Mouse (Mus musculus) monocyte, adult 5-6 weeks (primary cell): ENCODE data around the gene Trpc4ap. TPM values are rescaled to one million over a fixed set of nuclear protein-coding genes. Genes with fewer than 3 reads are reported as not detected.

Experiments used
- ATAC-seq: fragments of 153-309, 156-312 bp; replicated peaks from 2 replicates; pipeline ENCODE4 v1.8.0; 2017; ENCODE audit warnings: mild to moderate bottlenecking; ENCODE audit not compliant: low TSS enrichment, insufficient number of reproducible peaks, severe bottlenecking, poor library complexity, low FRiP score
- total RNA-seq: library from RNA; stranded (forward); fragments of 200-1000, 200-491, 200-594 nt; gene quantifications from 3 replicates; pipeline ENCODE4 v1.2.3, GENCODE M21; 2017

Trpc4ap gene
- total RNA-seq, 1 experiment from 2014 or later, result 116 TPM

DNA sequence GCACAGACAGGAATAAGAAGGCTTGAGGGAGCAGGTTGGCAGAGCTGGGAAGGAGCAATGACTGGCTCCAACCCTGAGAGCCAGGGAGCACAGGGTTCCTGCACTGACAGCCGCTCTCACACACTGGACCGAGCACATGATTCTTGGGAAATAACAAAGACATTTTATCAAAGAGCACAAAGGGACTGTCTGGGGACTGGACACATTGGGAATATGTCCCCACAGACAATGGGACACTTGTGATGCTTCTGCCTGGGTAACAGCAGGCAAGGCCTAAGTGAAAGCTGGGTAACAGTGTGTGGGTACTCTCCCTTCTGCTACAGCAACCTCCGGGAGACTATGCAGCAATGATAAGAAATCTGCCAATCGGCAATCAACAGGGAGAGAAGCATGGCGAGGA is 29.8 kb downstream of the Trpc4ap start:
- ATAC-seq, result no peak

DNA sequence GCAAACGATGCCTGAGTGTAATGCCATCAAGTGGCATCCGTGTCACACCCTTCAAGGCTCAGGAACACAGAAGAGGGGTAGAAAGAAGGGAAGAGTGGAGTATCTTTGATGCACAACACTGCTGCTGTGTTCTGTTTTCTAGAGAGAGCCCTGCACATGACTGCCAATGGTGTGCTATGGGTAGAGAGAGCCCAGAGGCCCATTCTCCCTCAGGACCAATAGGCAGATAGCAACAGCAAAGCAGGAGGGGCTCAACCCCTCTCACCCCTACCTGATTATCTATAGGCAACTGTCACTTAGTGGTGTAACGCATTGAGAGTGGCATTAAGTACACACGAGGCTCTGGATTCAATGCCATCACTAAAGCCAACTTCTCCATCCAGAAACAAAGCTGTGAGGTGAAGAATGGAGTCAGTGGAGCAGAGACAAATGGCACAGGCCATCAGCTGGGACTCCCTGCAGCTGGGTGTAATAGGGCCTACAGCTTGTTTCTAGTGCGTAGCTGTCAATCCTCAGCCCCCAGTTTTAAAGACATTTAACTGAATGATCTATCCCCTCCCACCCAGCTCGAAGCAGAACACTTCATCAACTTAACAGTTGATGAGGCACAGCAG is 36.3 kb downstream of the Trpc4ap start:
- ATAC-seq, result no peak

DNA sequence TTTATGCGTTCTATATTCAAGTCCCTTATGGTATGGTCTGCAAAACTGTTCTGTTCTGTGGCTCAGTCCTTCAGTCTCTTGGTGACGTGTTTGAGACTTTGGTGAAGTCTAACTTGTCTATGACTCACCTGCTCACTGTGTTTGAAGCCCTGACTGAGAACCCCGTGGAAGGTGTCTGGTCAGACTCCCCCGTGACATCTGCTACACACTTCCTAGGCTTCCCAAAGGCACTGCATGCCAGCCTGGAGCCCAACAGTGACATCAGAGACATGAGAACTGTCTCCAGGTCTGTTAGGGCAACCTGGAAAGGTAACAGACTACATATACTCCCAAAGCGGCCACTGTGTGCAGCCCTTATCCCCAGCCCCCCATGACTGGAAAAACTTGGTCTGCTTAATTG is 39.6 kb downstream of the Trpc4ap start:
- no peak for ATAC-seq

DNA sequence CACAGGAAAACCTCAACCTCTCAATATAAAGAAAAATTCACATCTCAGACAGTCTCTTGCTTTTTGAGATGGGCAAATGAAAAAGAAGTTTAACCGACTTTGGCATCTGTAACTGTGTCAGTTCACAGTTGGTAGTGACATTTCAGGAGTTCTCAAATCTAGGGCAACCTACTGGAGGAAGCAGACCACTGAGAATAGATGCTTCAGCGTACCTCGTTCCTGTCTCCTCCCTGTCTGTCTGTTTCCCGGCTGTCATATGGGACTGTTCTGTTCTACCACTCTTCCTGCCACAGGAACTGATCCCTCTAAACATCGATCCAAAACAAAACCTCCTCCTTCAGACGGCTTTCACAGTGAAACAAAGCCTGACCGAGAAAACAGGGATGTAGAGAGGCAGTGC is 46.4 kb downstream of the Trpc4ap start:
- no peak for ATAC-seq

- no peak for ATAC-seq
Observed at GRCm38 (mm10) chr2:155641540-155642472, 50.4 kb downstream of the Trpc4ap start.

- ATAC-seq, result no peak
Observed at GRCm38 (mm10) chr2:155640656-155641055, 51.5 kb downstream of the Trpc4ap start.

GRCm38 (mm10) chr2:155637411-155637810 is 54.8 kb downstream of the Trpc4ap start:
- ATAC-seq, result no peak

DNA sequence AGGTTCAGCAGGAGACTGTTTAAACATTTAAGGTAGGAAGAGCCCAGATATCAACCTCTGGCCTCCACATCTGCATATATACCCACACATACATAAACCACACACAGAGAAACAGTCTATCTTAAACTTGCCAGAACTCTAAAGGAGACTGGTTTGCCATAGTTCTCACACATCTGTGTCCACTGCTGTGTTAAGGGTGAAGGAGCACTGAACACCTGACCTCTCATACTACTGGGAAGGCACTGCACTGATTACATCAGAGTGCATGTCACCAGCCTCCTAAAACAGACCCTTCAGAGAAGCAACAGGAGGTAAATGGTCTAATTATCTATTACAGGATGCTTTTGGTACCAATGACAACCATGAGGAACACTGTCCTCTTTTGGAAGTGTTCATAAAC is 55.3 kb downstream of the Trpc4ap start:
- no peak for ATAC-seq

- no peak for ATAC-seq
Observed at GRCm38 (mm10) chr2:155635961-155636360, 56.2 kb downstream of the Trpc4ap start.

DNA sequence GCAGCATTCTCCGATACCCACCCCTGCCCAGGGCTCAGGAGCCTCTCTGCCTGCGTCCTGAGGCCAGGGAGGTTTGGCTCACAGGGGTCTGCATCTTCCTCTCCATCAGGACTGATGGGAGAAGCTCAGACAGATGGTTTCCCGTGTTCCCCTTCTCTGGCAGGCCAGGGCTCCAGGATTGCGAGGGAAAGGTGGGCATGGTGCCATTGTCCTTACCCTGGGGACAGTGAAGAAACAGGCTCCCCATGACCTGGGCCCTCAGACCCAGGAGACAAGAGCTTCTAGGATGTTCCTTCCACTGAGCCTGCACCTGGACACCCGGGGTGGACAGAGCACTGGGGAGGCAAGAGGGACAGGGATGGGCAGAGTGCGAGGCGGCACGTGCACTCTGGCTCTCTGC is 57.6 kb downstream of the Trpc4ap start:
- no peak for ATAC-seq

DNA sequence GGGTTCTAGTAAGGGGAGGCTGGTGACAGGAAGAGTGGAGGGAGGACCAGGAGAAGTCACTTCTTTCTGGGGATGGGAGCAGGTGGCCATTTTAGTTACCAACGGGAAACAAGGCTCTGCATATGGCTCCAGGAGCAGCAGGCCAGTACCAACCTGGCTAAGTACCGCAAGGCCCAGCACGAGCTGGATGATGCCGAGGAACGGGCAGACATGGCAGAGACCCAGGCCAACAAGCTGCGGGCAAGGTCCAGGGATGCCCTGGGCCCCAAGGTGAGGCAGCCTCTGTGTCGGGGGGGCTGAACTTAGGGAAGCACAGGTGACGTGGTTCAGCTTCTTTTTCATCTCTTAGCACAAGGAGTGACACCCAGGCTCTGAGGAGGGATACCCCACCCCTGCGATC is 58.5 kb downstream of the Trpc4ap start:
- no peak for ATAC-seq

GRCm38 (mm10) chr2:155633121-155633520 is 59.1 kb downstream of the Trpc4ap start:
- no peak for ATAC-seq

DNA sequence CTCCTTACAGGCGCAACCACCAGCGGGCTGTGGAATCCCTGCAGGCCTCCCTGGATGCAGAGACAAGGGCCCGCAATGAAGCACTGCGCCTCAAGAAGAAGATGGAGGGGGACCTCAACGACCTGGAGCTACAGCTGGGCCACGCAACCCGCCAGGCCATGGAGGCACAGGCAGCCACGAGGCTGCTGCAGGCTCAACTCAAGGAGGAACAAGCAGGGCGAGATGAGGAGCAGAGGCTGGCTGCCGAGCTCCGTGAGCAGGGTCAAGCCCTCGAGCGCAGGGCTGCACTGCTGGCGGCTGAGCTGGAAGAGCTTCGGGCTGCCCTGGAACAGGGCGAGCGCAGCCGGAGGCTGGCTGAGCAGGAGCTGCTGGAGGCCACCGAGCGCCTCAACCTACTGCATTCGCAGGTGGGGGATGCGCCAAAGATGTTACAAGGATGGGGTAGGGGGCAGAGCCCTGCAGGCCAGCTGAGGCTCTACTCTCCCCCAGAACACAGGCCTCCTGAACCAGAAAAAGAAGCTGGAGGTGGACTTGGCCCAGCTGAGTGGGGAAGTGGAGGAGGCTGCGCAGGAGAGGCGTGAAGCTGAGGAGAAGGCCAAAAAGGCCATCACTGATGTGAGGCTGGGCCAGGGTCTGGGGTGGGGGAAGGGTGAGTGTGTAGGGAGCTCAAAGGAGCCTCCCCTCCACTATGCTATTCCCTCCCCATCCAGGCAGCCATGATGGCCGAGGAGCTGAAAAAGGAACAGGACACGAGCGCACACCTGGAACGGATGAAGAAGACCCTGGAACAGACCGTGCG is 59.8 kb downstream of the Trpc4ap start:
- no peak for ATAC-seq

DNA sequence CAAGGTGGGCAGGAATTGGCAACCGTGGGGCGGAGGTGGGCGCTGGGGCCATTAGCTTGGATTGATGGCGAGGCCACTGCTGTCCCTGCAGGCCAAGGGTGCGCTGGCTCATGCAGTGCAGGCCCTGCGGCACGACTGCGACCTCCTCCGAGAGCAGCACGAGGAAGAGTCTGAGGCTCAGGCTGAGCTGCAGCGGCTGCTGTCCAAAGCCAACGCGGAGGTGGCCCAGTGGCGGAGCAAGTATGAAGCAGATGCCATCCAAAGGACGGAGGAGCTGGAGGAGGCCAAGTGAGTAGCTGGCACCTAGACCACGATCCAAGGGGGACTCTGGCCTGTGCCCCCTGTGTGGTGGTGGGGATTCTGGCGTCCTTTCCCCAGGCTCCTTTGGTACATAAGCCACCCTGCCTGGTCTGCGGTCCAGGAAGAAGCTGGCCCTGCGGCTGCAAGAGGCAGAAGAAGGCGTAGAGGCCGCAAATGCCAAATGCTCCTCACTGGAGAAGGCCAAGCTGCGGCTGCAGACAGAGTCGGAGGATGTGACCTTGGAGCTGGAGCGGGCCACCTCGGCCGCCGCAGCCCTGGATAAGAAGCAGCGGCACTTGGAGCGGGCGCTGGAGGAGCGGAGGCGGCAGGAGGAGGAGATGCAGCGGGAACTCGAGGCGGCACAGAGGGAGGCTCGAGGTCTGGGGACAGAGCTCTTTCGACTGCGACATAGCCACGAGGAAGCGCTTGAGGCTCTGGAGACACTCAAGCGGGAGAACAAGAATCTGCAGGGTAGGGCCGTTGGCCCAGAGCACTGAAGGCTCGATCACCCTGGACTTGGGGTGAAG is 61.4 kb downstream of the Trpc4ap start:
- ATAC-seq, result no peak

- ATAC-seq, result no peak
Observed at GRCm38 (mm10) chr2:155630153-155630552, 62.0 kb downstream of the Trpc4ap start.

GRCm38 (mm10) chr2:155629231-155629661 is 62.9 kb downstream of the Trpc4ap start:
- no peak for ATAC-seq

DNA sequence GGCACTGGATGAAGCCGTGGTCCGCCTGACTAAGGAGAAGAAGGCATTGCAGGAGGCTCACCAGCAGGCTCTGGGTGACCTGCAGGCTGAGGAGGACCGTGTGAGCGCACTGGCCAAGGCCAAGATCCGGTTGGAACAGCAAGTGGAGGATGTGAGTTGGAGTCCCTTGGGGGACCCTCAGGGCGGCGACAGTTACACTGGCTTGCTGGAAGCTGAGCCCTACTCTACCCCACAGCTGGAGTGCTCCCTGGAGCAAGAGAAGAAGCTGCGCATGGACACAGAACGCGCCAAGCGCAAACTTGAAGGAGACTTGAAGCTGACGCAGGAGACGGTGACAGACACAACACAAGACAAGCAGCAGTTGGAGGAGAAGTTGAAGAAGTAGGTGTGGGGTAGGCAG is 63.7 kb downstream of the Trpc4ap start:
- no peak for ATAC-seq

DNA sequence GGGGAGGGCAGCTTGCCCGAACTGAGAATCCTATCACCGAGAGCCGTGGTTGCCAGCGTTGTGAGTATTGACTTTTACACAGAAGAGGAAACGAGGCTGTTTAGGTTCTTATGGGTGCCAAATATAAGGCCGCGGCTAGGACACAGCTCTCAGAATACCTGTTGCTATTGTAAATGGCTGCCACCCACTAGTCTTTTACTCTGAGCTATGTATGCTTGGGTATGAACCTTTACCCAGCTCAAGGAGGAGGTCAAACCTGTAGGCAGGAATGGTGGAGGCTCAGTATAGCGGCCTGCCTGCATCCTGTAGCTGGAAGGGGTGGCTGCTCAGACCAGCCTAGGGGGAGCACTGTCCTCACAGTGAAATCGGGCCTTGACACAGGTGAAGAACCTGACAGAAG is 64.1 kb downstream of the Trpc4ap start:
- no peak for ATAC-seq
